Mouse (Mus musculus) liver, postnatal 0 days (tissue): Measurements from ENCODE around the gene Sik1. TPM values are rescaled to one million over a fixed set of nuclear protein-coding genes. Genes with fewer than 3 reads are reported as not detected.

ENCODE experiments used
- ATAC-seq: fragments of 200-750 bp; cut with Nextera tagmentation; 2 replicates; pipeline ENCODE4 v1.8.0; 2017; ENCODE audit warnings: mild to moderate bottlenecking, moderate library complexity
- DNase-seq: peaks from one replicate; pipeline ENCODE4 v3.0.0-alpha.2; 2016
- H3K27ac ChIP-seq: fragments of 300-500 bp; sonication (generic); 2 replicates; pipeline ENCODE4 v1.5.1; 2014; ENCODE audit warnings: antibody characterized with exemption, moderate library complexity, mild to moderate bottlenecking, low read depth
- H3K27me3 ChIP-seq: fragments of 300-500 bp; sonication (generic); 2 replicates; pipeline ENCODE4 v1.6.1; 2014; ENCODE audit warnings: low read length, control low read depth, mixed read lengths; ENCODE audit not compliant: insufficient read depth
- H3K36me3 ChIP-seq: fragments of 300-500 bp; sonication (generic); replicated peaks from 2 replicates; pipeline ENCODE4 v1.6.1; 2014; ENCODE audit warnings: mild to moderate bottlenecking, control low read depth, low read length, moderate library complexity, mixed read lengths; ENCODE audit not compliant: insufficient read depth
- H3K4me1 ChIP-seq: fragments of 300-500 bp; sonication (generic); 2 replicates; pipeline ENCODE4 v1.6.1; 2014; ENCODE audit warnings: antibody characterized with exemption, mild to moderate bottlenecking, control low read depth; ENCODE audit not compliant: insufficient read depth
- H3K4me2 ChIP-seq: fragments of 300-500 bp; sonication (generic); 2 replicates; pipeline ENCODE4 v1.6.1; 2014; ENCODE audit warnings: low read depth, mild to moderate bottlenecking, low read length, moderate library complexity, mixed read lengths
- H3K4me3 ChIP-seq: fragments of 300-500 bp; sonication (generic); 2 replicates; pipeline ENCODE4 v1.5.1; 2014; ENCODE audit warnings: low read depth, low read length
- H3K9ac ChIP-seq: fragments of 300-500 bp; sonication (generic); replicated peaks from 2 replicates; pipeline ENCODE4 v1.6.1; 2014; ENCODE audit warnings: mild to moderate bottlenecking, moderate library complexity
- H3K9me3 ChIP-seq: fragments of 300-500 bp; sonication (generic); 2 replicates; pipeline ENCODE4 v1.6.1; 2016; ENCODE audit warnings: mild to moderate bottlenecking, control low read depth, low read length, mixed read lengths
- CTCF ChIP-seq: sonication (generic); IDR thresholded peaks from 2 replicates; pipeline ENCODE4 v1.5.1; 2016; ENCODE audit warnings: antibody characterized with exemption, low read depth
- EP300 ChIP-seq: IDR thresholded peaks from 2 replicates; pipeline ENCODE4 v1.6.1; 2016; ENCODE audit warnings: antibody characterized with exemption, low read depth, mild to moderate bottlenecking
- WGBS: fragments of 180-500 bp; shearing (Covaris S2); extraction: QIAGEN DNeasy Blood & Tissue Kit; methylation state at CpG from one replicate; pipeline ENCODE4 v1.1.7; 2014; ENCODE audit not compliant: insufficient replicate concordance; 5-methylcytosine and 5-hydroxymethylcytosine counted together
- polyA plus RNA-seq: library from polyadenylated mRNA; unstranded; fragments of >200 nt; fragmentation: Nextera tagmentation; extraction: Ambion mirVana; gene quantifications from 2 replicates; pipeline ENCODE4 v1.2.1, GENCODE M21; 2015

The Sik1 gene
- polyA plus RNA-seq, 1 experiment from 2014 or later: 7.8 TPM

DNA sequence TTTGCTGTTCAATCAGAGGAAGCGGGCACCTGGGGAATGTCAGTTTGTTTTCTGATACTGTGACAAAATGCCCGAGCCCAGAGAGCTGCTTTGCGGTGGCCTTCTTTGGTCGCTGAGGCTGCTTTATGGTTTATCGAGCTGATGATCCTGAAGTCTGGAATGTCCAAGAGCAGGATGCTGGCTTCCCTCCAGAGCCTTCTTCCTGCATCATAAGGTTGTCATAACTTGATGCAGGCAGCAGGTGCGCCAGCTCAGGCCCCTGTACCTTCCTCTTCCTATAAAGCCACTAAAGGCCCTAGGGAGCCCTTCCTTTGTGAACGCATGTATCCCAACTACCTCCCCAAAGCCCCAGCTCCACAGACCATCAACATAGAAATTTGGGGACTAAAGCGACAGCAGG is 5.3 kb upstream of the Sik1 start:
- no peaks in the 10 kb centered on the region for H3K9me3 ChIP-seq
- H3K4me1 ChIP-seq: peaks cover 29% of the 10 kb centered on the region
- H3K9ac ChIP-seq: no peak overlapping the region
- ATAC-seq: no peak
- no peak overlapping the region for H3K4me3 ChIP-seq
- H3K36me3 ChIP-seq: no peaks in the 10 kb centered on the region
- no peak overlapping the region for H3K27ac ChIP-seq
- 81% methylated on average over 8 of the region's 8 CpGs for WGBS
- no peaks in the 10 kb centered on the region for H3K27me3 ChIP-seq
- DNase-seq: no peak
- H3K4me2 ChIP-seq: no peak overlapping the region
- TF ChIP-seq EP300 (no peak), CTCF (no peak)

GRCm38 (mm10) chr17:31859367-31859766 is 3.8 kb upstream of the Sik1 start:
- Histone ChIP-seq H3K27ac (no peak overlapping the region), H3K27me3 (no peaks in the 10 kb centered on the region), H3K4me3 (no peak overlapping the region), H3K4me1 (peaks cover 29% of the 10 kb centered on the region), H3K9ac (no peak overlapping the region), H3K9me3 (no peaks in the 10 kb centered on the region), H3K36me3 (no peaks in the 10 kb centered on the region), H3K4me2 (no peak overlapping the region)
- TF ChIP-seq EP300: no peak
- TF ChIP-seq CTCF: no peak
- no peak for DNase-seq
- WGBS: 38% methylated on average over 2 of the region's 2 CpGs
- no peak for ATAC-seq

GRCm38 (mm10) chr17:31858786-31859185 is 3.2 kb upstream of the Sik1 start:
- Histone ChIP-seq H3K4me2 (no peak overlapping the region), H3K27me3 (no peaks in the 10 kb centered on the region), H3K9me3 (no peaks in the 10 kb centered on the region), H3K4me3 (no peak overlapping the region), H3K27ac (no peak overlapping the region), H3K9ac (no peak overlapping the region), H3K36me3 (peaks cover 4% of the 10 kb centered on the region; the same call in 1 of the 2 replicates), H3K4me1 (peaks cover 29% of the 10 kb centered on the region)
- TF ChIP-seq EP300: no peak
- no peak for ATAC-seq
- no peak for DNase-seq
- 74% methylated on average over 2 of the region's 2 CpGs for WGBS

DNA sequence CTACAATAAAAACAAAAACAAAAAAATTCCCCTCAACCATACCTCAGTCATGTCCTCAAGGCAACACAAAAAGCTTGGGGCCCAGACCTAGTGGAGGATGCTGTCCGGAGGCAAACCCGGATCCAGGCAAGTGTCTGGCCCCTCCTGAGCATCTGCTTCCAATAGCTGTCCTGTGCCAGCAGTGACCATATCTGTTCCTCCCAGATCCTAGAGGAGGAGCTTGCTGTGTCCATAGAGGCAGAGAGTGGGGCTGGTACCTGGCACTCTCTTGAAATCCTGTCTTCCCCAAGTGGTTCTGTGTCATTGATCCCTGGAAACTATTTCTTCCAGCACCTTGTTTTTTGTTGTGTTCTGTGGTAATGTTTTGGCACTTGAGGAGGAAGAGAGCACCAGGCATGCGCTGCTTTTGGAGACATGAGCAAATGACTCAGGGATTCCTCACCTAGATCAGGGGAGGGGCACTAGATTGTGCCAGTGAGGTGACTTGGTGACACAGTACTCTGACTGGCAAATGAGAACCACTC is 2.4 kb upstream of the Sik1 start:
- no peak overlapping the region for H3K4me3 ChIP-seq
- H3K27me3 ChIP-seq: no peaks in the 10 kb centered on the region
- ATAC-seq: no peak
- H3K27ac ChIP-seq: no peak overlapping the region
- peaks cover 35% of the 10 kb centered on the region for H3K4me1 ChIP-seq
- no peak for DNase-seq
- peaks cover 7% of the 10 kb centered on the region for H3K36me3 ChIP-seq
- no peaks in the 10 kb centered on the region for H3K9me3 ChIP-seq
- WGBS: 90% methylated on average over 3 of the region's 3 CpGs
- H3K4me2 ChIP-seq: no peak overlapping the region
- no peak overlapping the region for H3K9ac ChIP-seq
- TF ChIP-seq EP300 (no peak), CTCF (no peak)

- 87% methylated on average over 4 of the region's 4 CpGs for WGBS
- ATAC-seq: no peak
Observed at GRCm38 (mm10) chr17:31857251-31857650, 1.6 kb upstream of the Sik1 start.

GRCm38 (mm10) chr17:31856519-31857160 is 1.0 kb upstream of the Sik1 start:
- H3K4me2 ChIP-seq: peak overlapping the region; percentile 91
- 35% methylated on average over 17 of the region's 17 CpGs for WGBS
- H3K4me1 ChIP-seq: peaks cover 36% of the 10 kb centered on the region
- peak overlapping the region; percentile 95 for H3K27ac ChIP-seq
- H3K9me3 ChIP-seq: no peaks in the 10 kb centered on the region
- TF ChIP-seq EP300 (peak; percentile 32), CTCF (no peak)
- ATAC-seq: peak; percentile 67
- peak; percentile 81 for DNase-seq
- peak overlapping the region; percentile 53 for H3K4me3 ChIP-seq
- H3K36me3 ChIP-seq: peaks cover 14% of the 10 kb centered on the region
- H3K9ac ChIP-seq: peak overlapping the region; percentile 71
- no peaks in the 10 kb centered on the region for H3K27me3 ChIP-seq

More at GRCm38 (mm10) chr17:31857251-31857650, 1.6 kb upstream of the Sik1 start:
- no peak for DNase-seq
- Histone ChIP-seq H3K4me1 (peaks cover 36% of the 10 kb centered on the region), H3K4me2 (no peak overlapping the region), H3K36me3 (peaks cover 11% of the 10 kb centered on the region), H3K9me3 (no peaks in the 10 kb centered on the region), H3K27me3 (no peaks in the 10 kb centered on the region), H3K9ac (peak overlapping the region; percentile 71; the same call in 1 of the 2 replicates), H3K27ac (peak overlapping the region; percentile 95), H3K4me3 (no peak overlapping the region)
- TF ChIP-seq CTCF: no peak
- TF ChIP-seq EP300: no peak
